Mouse (Mus musculus) stomach, postnatal 0 days (tissue): ENCODE data around the gene Ift140. TPM values are rescaled to one million over a fixed set of nuclear protein-coding genes. Genes with fewer than 3 reads are reported as not detected.

ENCODE experiments used
- ATAC-seq: fragments of 200-750 bp; cut with Nextera tagmentation; 2 replicates; pipeline ENCODE4 v1.8.0; 2017; ENCODE audit not compliant: low FRiP score, low TSS enrichment
- DNase-seq: peaks from one replicate; pipeline ENCODE4 v3.0.0-alpha.2; 2016; ENCODE audit warnings: low spot score
- H3K27ac ChIP-seq: fragments of 300-500 bp; sonication (generic); replicated peaks from 2 replicates; pipeline ENCODE4 v1.5.1; 2014; ENCODE audit warnings: mild to moderate bottlenecking, control low read depth
- H3K27me3 ChIP-seq: fragments of 300-500 bp; sonication (generic); 2 replicates; pipeline ENCODE4 v1.6.1; 2014; ENCODE audit warnings: low read length; ENCODE audit not compliant: control insufficient read depth, insufficient read depth
- H3K36me3 ChIP-seq: fragments of 300-500 bp; sonication (generic); 2 replicates; pipeline ENCODE4 v1.6.1; 2014; ENCODE audit warnings: low read length, mixed read lengths; ENCODE audit not compliant: control insufficient read depth, insufficient read depth
- H3K4me1 ChIP-seq: fragments of 300-500 bp; sonication (generic); replicated peaks from 2 replicates; pipeline ENCODE4 v1.6.1; 2014; ENCODE audit warnings: antibody characterized with exemption; ENCODE audit not compliant: control insufficient read depth, insufficient read depth
- H3K4me2 ChIP-seq: fragments of 300-500 bp; sonication (generic); replicated peaks from 2 replicates; pipeline ENCODE4 v1.6.1; 2014; ENCODE audit warnings: low read depth, mild to moderate bottlenecking, control low read depth, moderate library complexity
- H3K4me3 ChIP-seq: fragments of 300-500 bp; sonication (generic); 2 replicates; pipeline ENCODE4 v1.5.1; 2014; ENCODE audit warnings: low read depth, low read length, control low read depth
- H3K9ac ChIP-seq: fragments of 300-500 bp; sonication (generic); 2 replicates; pipeline ENCODE4 v1.6.1; 2014; ENCODE audit warnings: mild to moderate bottlenecking, low read length, control low read depth, mixed read lengths
- H3K9me3 ChIP-seq: fragments of 300-500 bp; sonication (generic); 2 replicates; pipeline ENCODE4 v1.6.1; 2016; ENCODE audit warnings: low read length; ENCODE audit not compliant: control insufficient read depth
- CTCF ChIP-seq: IDR thresholded peaks from 2 replicates; pipeline ENCODE4 v1.5.1; 2016; ENCODE audit warnings: antibody characterized with exemption, low read depth, mild to moderate bottlenecking, moderate library complexity
- EP300 ChIP-seq: optimal IDR thresholded peaks from 2 replicates; pipeline ENCODE3; 2016; ENCODE audit warnings: antibody characterized with exemption
- WGBS: fragments of 180-500 bp; shearing (Covaris S2); extraction: QIAGEN DNeasy Blood & Tissue Kit; methylation state at CpG from one replicate; pipeline ENCODE4 v1.1.7; 2014; 5-methylcytosine and 5-hydroxymethylcytosine counted together
- polyA plus RNA-seq: library from polyadenylated mRNA; unstranded; fragments of >200 nt; fragmentation: Nextera tagmentation; extraction: Ambion mirVana; gene quantifications from 2 replicates; pipeline ENCODE4 v1.2.1, GENCODE M21; 2015

Gene Ift140
- polyA plus RNA-seq, 1 experiment from 2014 or later, result 4.1 TPM

DNA sequence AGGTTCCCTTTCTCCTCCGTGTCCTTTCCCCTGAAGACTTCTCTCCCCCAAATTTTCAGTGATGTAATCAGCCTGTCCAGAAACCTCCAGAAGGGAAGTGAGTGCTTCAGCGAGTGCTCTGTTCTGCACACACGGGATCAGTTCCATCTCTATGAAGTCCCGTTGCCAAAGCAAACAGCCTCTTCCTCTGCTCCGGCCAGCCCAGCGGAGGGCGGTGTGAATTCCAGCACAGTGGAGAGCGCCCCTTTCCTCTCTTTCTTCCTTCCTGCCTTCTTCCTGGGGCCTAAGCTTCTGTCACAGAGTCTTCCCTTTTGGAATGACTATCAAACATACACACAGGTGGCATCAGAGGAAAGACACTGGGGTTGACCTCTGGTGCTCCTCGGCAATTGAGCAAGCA lies 48.5 kb downstream of the Ift140 start:
- TF ChIP-seq CTCF, result peak; percentile 12; the same call in 1 of the 2 replicates
- TF ChIP-seq EP300, result no peak
- Histone ChIP-seq H3K27me3 (no peaks in the 10 kb centered on the region), H3K9ac (no peak overlapping the region), H3K4me1 (no peaks in the 10 kb centered on the region), H3K4me3 (no peak overlapping the region), H3K4me2 (no peak overlapping the region), H3K9me3 (no peaks in the 10 kb centered on the region), H3K36me3 (peaks cover 9% of the 10 kb centered on the region; the same call in 1 of the 2 replicates), H3K27ac (no peak overlapping the region; the same call in 1 of the 2 replicates)
- 59% methylated on average over 9 of the region's 9 CpGs for WGBS
- ATAC-seq, result peak; percentile 65; the same call in 1 of the 2 replicates
- DNase-seq, result no peak

DNA sequence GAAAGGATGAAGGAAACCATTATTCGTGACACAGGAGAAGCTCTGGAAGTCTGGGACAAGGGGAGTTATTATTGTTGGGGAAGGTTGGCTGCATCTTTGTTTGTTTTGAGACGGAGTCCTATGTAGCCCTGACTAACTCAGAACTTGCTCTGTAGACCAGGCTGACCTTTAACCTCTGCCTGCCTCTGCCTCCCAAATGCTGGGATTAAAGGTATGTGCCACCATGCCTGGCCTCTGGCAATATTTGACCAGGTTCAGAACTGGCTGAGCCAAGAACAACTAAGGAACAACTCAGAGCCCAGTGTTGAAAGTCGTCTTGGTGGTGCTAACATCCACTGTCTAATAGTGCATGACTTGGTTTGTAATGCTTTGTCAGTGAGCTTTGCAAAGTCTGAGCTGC lies 49.3 kb downstream of the Ift140 start:
- Histone ChIP-seq H3K9ac (no peak overlapping the region), H3K27me3 (no peaks in the 10 kb centered on the region), H3K36me3 (peaks cover 15% of the 10 kb centered on the region; the same call in 1 of the 2 replicates), H3K4me3 (no peak overlapping the region), H3K9me3 (no peaks in the 10 kb centered on the region), H3K4me1 (no peaks in the 10 kb centered on the region), H3K4me2 (no peak overlapping the region), H3K27ac (no peak overlapping the region)
- no peak for TF ChIP-seq EP300
- TF ChIP-seq CTCF, result no peak
- 96% methylated on average over 3 of the region's 3 CpGs for WGBS
- ATAC-seq, result no peak
- no peak for DNase-seq

GRCm38 (mm10) chr17:25066595-25066994 lies 50.7 kb downstream of the Ift140 start:
- H3K4me3 ChIP-seq, result no peak overlapping the region
- DNase-seq, result no peak
- H3K9me3 ChIP-seq, result no peaks in the 10 kb centered on the region
- no peaks in the 10 kb centered on the region for H3K4me1 ChIP-seq
- TF ChIP-seq EP300 (no peak), CTCF (no peak)
- H3K36me3 ChIP-seq, result peaks cover 15% of the 10 kb centered on the region; the same call in 1 of the 2 replicates
- WGBS, result 87% methylated on average over 7 of the region's 7 CpGs
- H3K9ac ChIP-seq, result no peak overlapping the region
- H3K27me3 ChIP-seq, result no peaks in the 10 kb centered on the region
- no peak overlapping the region for H3K4me2 ChIP-seq
- peak overlapping the region; percentile 65; the same call in 1 of the 2 replicates for H3K27ac ChIP-seq
- no peak for ATAC-seq

GRCm38 (mm10) chr17:25067442-25067851 lies 51.6 kb downstream of the Ift140 start:
- Histone ChIP-seq H3K27ac (peak overlapping the region; percentile 65), H3K9ac (no peak overlapping the region), H3K4me3 (no peak overlapping the region), H3K9me3 (no peaks in the 10 kb centered on the region), H3K4me1 (no peaks in the 10 kb centered on the region), H3K36me3 (peaks cover 15% of the 10 kb centered on the region), H3K4me2 (no peak overlapping the region), H3K27me3 (no peaks in the 10 kb centered on the region)
- TF ChIP-seq EP300 (no peak), CTCF (no peak)
- no peak for DNase-seq
- no peak for ATAC-seq
- 63% methylated on average over 8 of the region's 8 CpGs for WGBS

DNA sequence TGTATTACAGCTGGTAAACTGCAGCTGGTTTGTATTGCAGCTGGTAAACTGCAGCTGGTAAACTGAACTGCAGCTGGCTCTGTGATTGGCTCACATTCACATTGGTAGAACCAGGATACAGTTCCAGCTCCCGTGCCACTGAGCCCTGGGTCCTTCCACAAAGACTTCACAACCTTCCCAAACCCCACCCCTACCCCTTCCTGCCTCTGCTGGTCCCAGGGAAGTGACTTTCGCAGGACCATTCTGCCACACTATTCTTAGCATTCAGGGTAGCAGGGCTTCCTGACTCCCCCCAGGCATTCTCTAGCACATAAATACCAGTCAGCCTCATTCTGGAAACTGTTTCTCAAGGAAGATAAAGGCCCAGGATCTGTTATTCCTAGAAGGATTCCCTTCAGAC lies 52.8 kb downstream of the Ift140 start:
- 54% methylated on average over 2 of the region's 2 CpGs for WGBS
- ATAC-seq, result no peak

GRCm38 (mm10) chr17:25076906-25077305 lies 61.0 kb downstream of the Ift140 start:
- TF ChIP-seq EP300, result no peak
- TF ChIP-seq CTCF, result no peak
- no peaks in the 10 kb centered on the region for H3K9me3 ChIP-seq
- H3K36me3 ChIP-seq, result no peaks in the 10 kb centered on the region; the same call in none of the 2 replicates
- H3K4me1 ChIP-seq, result peaks cover 12% of the 10 kb centered on the region
- DNase-seq (no peak), ATAC-seq (no peak)
- no peak overlapping the region for H3K27ac ChIP-seq
- no peaks in the 10 kb centered on the region for H3K27me3 ChIP-seq
- 90% methylated on average over 4 of the region's 4 CpGs for WGBS
- no peak overlapping the region for H3K4me3 ChIP-seq
- peak overlapping the region; percentile 51; the same call in 1 of the 2 replicates for H3K4me2 ChIP-seq
- H3K9ac ChIP-seq, result no peak overlapping the region

More for the DNA sequence above, 52.8 kb downstream of the Ift140 start:
- Histone ChIP-seq H3K4me1 (no peaks in the 10 kb centered on the region), H3K9ac (no peak overlapping the region), H3K36me3 (peaks cover 15% of the 10 kb centered on the region), H3K27ac (no peak overlapping the region), H3K9me3 (no peaks in the 10 kb centered on the region), H3K4me2 (no peak overlapping the region), H3K4me3 (no peak overlapping the region), H3K27me3 (no peaks in the 10 kb centered on the region)
- no peak for DNase-seq
- no peak for TF ChIP-seq CTCF
- TF ChIP-seq EP300, result no peak
